9 mouse cellular contexts compared by ENCODE assay signal in genomic region chr5:37050521-37051373, GRCm38 (mm10). TPM values are rescaled to one million over a fixed set of nuclear protein-coding genes. Genes with fewer than 3 reads are reported as not detected.
DNase-seq lines count a peak whose midpoint lies in the region; TF ChIP-seq lines count a peak whose summit lies in the region.
"Had no signal": no experiment of that assay in that cellular context is flagged by ENCODE, and none has a peak within 500 bp of the region (broad histone marks: within the 10 kb centered on the region; RNA-seq: fewer than 3 reads in every experiment).

No protein-coding gene starts in this region.

- DNase-seq in 3134 (ENCODE audit: extremely low read depth, insufficient read length, low spot score) (peak; percentile 13), 3T3-L1 (ENCODE audit: low read depth, low spot score) (peak; percentile 11)
- DNase-seq in ovary, adult 18-20 months (ENCODE audit: low spot score), result no peak
- no peak for DNase-seq in cerebellum, adult 9-11 months
- DNase-seq in left cerebral cortex, postnatal 36 days (ENCODE audit: low spot score in 2 of 2), result no peak
- DNase-seq: heart, adult 18-20 months had no signal

- no peak for TF ChIP-seq CTCF in bone marrow macrophage, adult 2 months (IDR thresholded peaks at IDR 0.05; ENCODE audit: low read depth, low read length)

- peaks cover 8% of the 10 kb centered on the region for H3K4me1 ChIP-seq in bone marrow macrophage, adult 2 months (ENCODE audit: control insufficient read depth, insufficient read depth, low read length)
- H3K4me1 ChIP-seq: limb, embryonic 15.5 days had no signal

- peak overlapping the region; percentile 24 for H3K4me2 ChIP-seq in myocyte (ENCODE audit: low read depth)
- H3K4me2 ChIP-seq: limb, embryonic 15.5 days had no signal

- intact Hi-C loops in left cerebral cortex, postnatal 36 days (cut with DNase I), result no loop called here

- H3ac ChIP-seq in myocyte (ENCODE audit: control insufficient read depth, insufficient read length), result no peak overlapping the region

- no peak overlapping the region for H3K27ac ChIP-seq in bone marrow macrophage, adult 2 months (ENCODE audit: insufficient read depth, low read depth, low read length)
- H3K27ac ChIP-seq: limb, embryonic 15.5 days had no signal

- H3K4me3 ChIP-seq in bone marrow macrophage, adult 2 months (ENCODE audit: insufficient read depth, low read length), result peak overlapping the region; percentile 35
- H3K4me3 ChIP-seq in myocyte, result no peak overlapping the region
- H3K4me3 ChIP-seq: limb, embryonic 15.5 days had no signal

- no peak for TF ChIP-seq POLR2A in bone marrow macrophage, adult 2 months (IDR thresholded peaks at IDR 0.05; ENCODE audit: borderline replicate concordance, low read depth, low read length)
- TF ChIP-seq POLR2A in myocyte (IDR thresholded peaks at IDR 0.05; ENCODE audit: insufficient read length, low read depth), result no peak

- no peaks in the 10 kb centered on the region for H3K79me2 ChIP-seq in myocyte (ENCODE audit: control insufficient read depth, insufficient read depth)

- no peaks in the 10 kb centered on the region for H3K36me3 ChIP-seq in myocyte (ENCODE audit: control insufficient read depth, insufficient read depth)
- H3K36me3 ChIP-seq: limb, embryonic 15.5 days had no signal

- H3K27me3 ChIP-seq in myocyte (ENCODE audit: control insufficient read depth, insufficient read depth, insufficient read length), result peaks cover 16% of the 10 kb centered on the region

TF ChIP-seq in myocyte, 11 proteins besides CTCF, POLR2A, EP300 and RAD21:
- TF ChIP-seq REST (IDR thresholded peaks at IDR 0.05; ENCODE audit: insufficient read depth, insufficient read length) (no peak), POLR2AphosphoS2 (IDR thresholded peaks at IDR 0.05; ENCODE audit: insufficient read length, low read depth) (no peak), MYOG (IDR thresholded peaks at IDR 0.05; ENCODE audit: control insufficient read depth in 1 of 3, insufficient read depth in 1 of 3, insufficient read length in 2 of 3, low read depth in 2 of 3) (no peak), MAX (IDR thresholded peaks at IDR 0.05; ENCODE audit: low read depth) (no peak), SRF (IDR thresholded peaks at IDR 0.05; ENCODE audit: control insufficient read depth, insufficient read length, low read depth) (no peak), E2F4 (IDR thresholded peaks at IDR 0.05; ENCODE audit: insufficient read depth) (no peak), TCF3 (IDR thresholded peaks at IDR 0.05; ENCODE audit: insufficient read length, low read depth) (no peak), TCF12 (IDR thresholded peaks at IDR 0.05; ENCODE audit: insufficient read depth, poor library complexity, severe bottlenecking) (no peak), CEBPB (IDR thresholded peaks at IDR 0.05; ENCODE audit: insufficient read depth, poor library complexity, severe bottlenecking) (no peak), MYOD1 (IDR thresholded peaks at IDR 0.05; ENCODE audit: control insufficient read depth in 1 of 3, insufficient read length in 2 of 3, low read depth in 2 of 3) (no peak), USF1 (IDR thresholded peaks at IDR 0.05; ENCODE audit: low read depth) (no peak)

RNA-seq across cellular contexts. Expression of gene Gm1043, which starts 34.4 kb away (rescaled TPM):
- polyA plus RNA-seq in bone marrow macrophage, adult 2 months (2012; ENCODE audit: insufficient read depth, insufficient read length, missing spikeins), result not detected in 2 replicates
- not detected for polyA plus RNA-seq in myocyte (2012; fragmentation: generic; extraction: Trizol)
- total RNA-seq in left cerebral cortex, postnatal 36 days (2021), result 10 to 100 TPM; 25.8 to 54.0 TPM

Comparison
In these comparisons a context has a peak if more than half of its experiments do, and no peak if none do; other contexts are left out.
1. DNase-seq: peak in 3134 (single experiment) and 3T3-L1 (single experiment); none in ovary, adult 18-20 months (single experiment), cerebellum, adult 9-11 months (single experiment) and left cerebral cortex, postnatal 36 days (0 of 2).